Mouse (Mus musculus): ENCODE measurements at regions not wholly inside any gene's neighbourhood (a gene's known extent, or its start where the extent isn't known, plus 50 kb on each side); places are given as distances from the start of the nearest gene placed in this dataset.

DNA sequence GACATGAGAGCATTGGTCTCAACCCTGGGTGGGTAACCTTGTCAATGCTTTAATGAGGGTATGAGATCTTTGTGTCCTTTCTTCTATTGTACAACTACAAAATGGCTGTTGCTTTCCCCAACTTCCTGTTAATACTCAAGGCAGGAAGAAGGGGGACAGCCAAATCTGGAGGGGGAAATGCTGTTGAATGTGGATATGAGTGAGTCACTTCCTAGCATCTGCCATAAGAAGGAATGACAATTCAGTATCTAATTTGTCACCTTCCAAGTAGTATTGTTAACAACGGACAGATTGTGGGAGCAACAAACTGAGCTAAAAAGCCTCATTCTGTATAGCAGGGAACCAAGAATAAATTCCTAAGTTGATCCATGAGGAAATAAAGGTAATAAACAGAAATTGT is 309.2 kb upstream of the Aco1 start:
- DNase-seq = no peak
- intact Hi-C loops (cut with DNase I) = no loop called here
